Mouse (Mus musculus): ENCODE data around the gene Pif1. TPM values are rescaled to one million over a fixed set of nuclear protein-coding genes. Genes with fewer than 3 reads are reported as not detected.

Gene Pif1
- total and polyA plus RNA-seq, 3 experiments, result 14.9 to 15.5 TPM; not detected in 1

DNA sequence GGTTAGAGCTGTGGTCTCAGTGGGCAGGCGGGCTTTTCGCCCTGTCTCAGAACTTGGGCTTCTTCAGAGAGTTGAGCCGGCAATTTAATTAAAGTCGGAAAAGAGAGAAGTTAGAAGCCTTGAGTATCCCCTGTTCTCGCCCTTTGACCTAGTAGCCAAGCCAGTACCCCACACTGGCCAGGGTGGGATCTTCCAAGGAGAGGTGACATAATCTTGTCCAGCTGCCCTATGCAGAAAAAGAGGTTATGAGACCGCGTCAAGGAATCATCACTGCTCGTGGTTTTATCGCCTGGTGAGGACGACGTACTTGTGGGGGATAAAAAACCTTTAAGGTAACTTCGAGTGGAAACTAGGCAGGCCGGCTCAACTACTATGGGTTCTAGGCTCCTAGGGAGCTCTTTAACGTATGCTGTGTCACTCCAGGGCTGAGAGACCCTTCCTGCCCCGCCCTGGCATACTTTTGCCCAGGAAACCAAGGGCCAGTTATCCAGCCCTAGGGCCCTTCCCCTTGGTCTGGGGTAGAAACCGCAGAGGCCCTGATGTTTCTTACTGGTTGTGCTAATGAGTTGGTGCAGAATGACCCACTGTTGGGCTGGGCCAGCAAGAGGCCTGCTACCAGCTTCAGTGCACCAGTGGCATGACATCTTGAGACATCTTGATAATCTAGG lies 44.5 kb downstream of the Pif1 start:
- no peak for DNase-seq (ENCODE audit: low read depth, low spot score)
- Histone ChIP-seq H3K79me2 (ENCODE audit: control insufficient read depth, insufficient read depth, low read length, poor library complexity) (no peaks in the 10 kb centered on the region), H3K27ac (ENCODE audit: control insufficient read depth, low read depth, low read length) (no peak overlapping the region), H3K9me3 (replicated peaks; ENCODE audit: insufficient read depth, low read length) (no peaks in the 10 kb centered on the region), H3K4me3 (ENCODE audit: control insufficient read depth in 1 of 2, insufficient read depth in 1 of 2, low read depth in 2 of 2, low read length in 2 of 2) (no peak overlapping the region), H3K4me1 (ENCODE audit: control insufficient read depth in 1 of 2, insufficient read depth in 2 of 2, low read length in 2 of 2) (no peaks in the 10 kb centered on the region), H3K36me3 (ENCODE audit: control insufficient read depth in 1 of 2, insufficient read depth in 2 of 2, low read length in 2 of 2) (no peaks in the 10 kb centered on the region), H3K9ac (ENCODE audit: control insufficient read depth, low read depth, low read length, poor library complexity, severe bottlenecking) (no peak overlapping the region), H3K27me3 (ENCODE audit: control insufficient read depth in 1 of 2, insufficient read depth in 2 of 2, low read length in 2 of 2) (no peaks in the 10 kb centered on the region; a peak in 2 of 4 replicates)
- TF ChIP-seq UBTF (IDR thresholded peaks at IDR 0.05; ENCODE audit: borderline replicate concordance, insufficient read depth, low read depth, low read length) (no peak), SIN3A (IDR thresholded peaks at IDR 0.05; ENCODE audit: low read length) (no peak), CTCF (IDR thresholded peaks at IDR 0.05 in 2 of 3, conservative IDR thresholded peaks at IDR 0.05 in 1 of 3; ENCODE audit: control insufficient read depth in 1 of 3, insufficient read depth in 1 of 3, low read depth in 2 of 3, low read length in 3 of 3, poor library complexity in 1 of 3, severe bottlenecking in 1 of 3) (no peak), POLR2AphosphoS2 (IDR thresholded peaks at IDR 0.05; ENCODE audit: low read length) (no peak), KAT2A (conservative IDR thresholded peaks at IDR 0.05; ENCODE audit: low read depth, low read length) (no peak), RAD21 (IDR thresholded peaks at IDR 0.05; ENCODE audit: low read depth, low read length) (no peak), SMC3 (IDR thresholded peaks at IDR 0.05; ENCODE audit: low read depth, low read length) (no peak), GATA1 (IDR thresholded peaks at IDR 0.05; ENCODE audit: low read depth, low read length) (no peak)

DNA sequence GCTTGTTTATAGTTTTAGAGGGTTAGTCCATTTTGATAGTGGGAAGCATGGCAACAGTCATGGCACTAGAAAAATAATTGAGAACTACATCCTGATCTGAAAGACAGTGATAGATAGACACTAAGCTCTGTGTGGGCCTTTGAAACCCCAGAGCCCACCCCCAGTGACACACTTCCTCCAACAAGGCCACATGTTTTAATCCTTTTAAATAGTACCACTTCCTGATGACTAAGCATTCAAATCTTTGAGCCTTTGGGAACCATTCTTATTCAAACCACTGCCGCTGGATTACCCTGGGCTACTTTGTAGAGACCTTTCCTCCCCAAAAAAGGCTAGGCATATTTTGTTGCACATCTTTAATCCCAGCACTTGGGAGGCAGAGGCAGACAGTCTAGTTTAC lies 48.8 kb downstream of the Pif1 start:
- Histone ChIP-seq H3K4me3 (ENCODE audit: control insufficient read depth in 1 of 2, insufficient read depth in 1 of 2, low read depth in 2 of 2, low read length in 2 of 2) (no peak overlapping the region), H3K4me1 (ENCODE audit: control insufficient read depth in 1 of 2, insufficient read depth in 2 of 2, low read length in 2 of 2) (no peaks in the 10 kb centered on the region), H3K27ac (ENCODE audit: control insufficient read depth, low read depth, low read length) (no peak overlapping the region), H3K79me2 (ENCODE audit: control insufficient read depth, insufficient read depth, low read length, poor library complexity) (no peaks in the 10 kb centered on the region), H3K36me3 (ENCODE audit: control insufficient read depth in 1 of 2, insufficient read depth in 2 of 2, low read length in 2 of 2) (no peaks in the 10 kb centered on the region), H3K9me3 (replicated peaks; ENCODE audit: insufficient read depth, low read length) (no peaks in the 10 kb centered on the region), H3K27me3 (ENCODE audit: control insufficient read depth in 1 of 2, insufficient read depth in 2 of 2, low read length in 2 of 2) (no peaks in the 10 kb centered on the region; a peak in 1 of 4 replicates), H3K9ac (ENCODE audit: control insufficient read depth, low read depth, low read length, poor library complexity, severe bottlenecking) (no peak overlapping the region)
- TF ChIP-seq ZMIZ1 (IDR thresholded peaks at IDR 0.05; ENCODE audit: low read depth, low read length), result no peak
- no peak for TF ChIP-seq POLR2A (IDR thresholded peaks at IDR 0.05; ENCODE audit: control insufficient read depth in 1 of 2, insufficient read depth in 1 of 2, low read depth in 1 of 2, low read length in 2 of 2, poor library complexity in 1 of 2)
- no peak for DNase-seq (ENCODE audit: low read depth, low spot score)

DNA sequence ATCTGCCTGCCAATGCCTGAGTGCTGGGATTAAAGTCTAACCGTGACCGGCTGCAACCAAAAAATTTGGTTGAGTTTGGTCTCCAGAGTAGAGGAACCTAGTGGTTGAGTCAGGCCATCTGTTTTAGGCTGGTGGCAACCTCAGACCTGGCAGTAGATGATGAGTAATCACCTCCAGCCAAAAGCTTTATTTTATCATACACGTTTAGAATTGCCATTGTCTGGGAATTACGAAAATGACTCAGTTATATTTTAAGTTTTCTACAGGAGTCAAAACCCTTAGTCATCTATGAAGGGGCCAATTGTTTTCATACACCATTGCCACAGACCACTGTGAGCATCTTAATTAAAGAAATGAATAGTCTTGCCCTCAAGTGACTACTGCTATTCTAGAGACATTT lies 50.0 kb downstream of the Pif1 start:
- no peak overlapping the region for H3K4me3 ChIP-seq (ENCODE audit: control insufficient read depth in 1 of 2, insufficient read depth in 1 of 2, low read depth in 2 of 2, low read length in 2 of 2)
- H3K9me3 ChIP-seq (replicated peaks; ENCODE audit: insufficient read depth, low read length), result no peaks in the 10 kb centered on the region
- H3K27me3 ChIP-seq (ENCODE audit: control insufficient read depth in 1 of 2, insufficient read depth in 2 of 2, low read length in 2 of 2), result no peaks in the 10 kb centered on the region; a peak in 1 of 4 replicates
- no peaks in the 10 kb centered on the region for H3K36me3 ChIP-seq (ENCODE audit: control insufficient read depth in 1 of 2, insufficient read depth in 2 of 2, low read length in 2 of 2)
- H3K9ac ChIP-seq (ENCODE audit: control insufficient read depth, low read depth, low read length, poor library complexity, severe bottlenecking), result no peak overlapping the region
- DNase-seq (ENCODE audit: low read depth, low spot score), result no peak
- H3K4me1 ChIP-seq (ENCODE audit: control insufficient read depth in 1 of 2, insufficient read depth in 2 of 2, low read length in 2 of 2), result no peaks in the 10 kb centered on the region
- no peak overlapping the region for H3K27ac ChIP-seq (ENCODE audit: control insufficient read depth, low read depth, low read length)
- no peaks in the 10 kb centered on the region for H3K79me2 ChIP-seq (ENCODE audit: control insufficient read depth, insufficient read depth, low read length, poor library complexity)
- TF ChIP-seq MYC (IDR thresholded peaks at IDR 0.05; ENCODE audit: low read depth, low read length) (no peak), TAL1 (IDR thresholded peaks at IDR 0.05; ENCODE audit: low read length) (no peak), USF2 (IDR thresholded peaks at IDR 0.05; ENCODE audit: borderline replicate concordance in 1 of 2, insufficient read depth in 1 of 2, low read depth in 1 of 2, low read length in 2 of 2) (no peak), MAFK (IDR thresholded peaks at IDR 0.05; ENCODE audit: borderline replicate concordance, low read depth, low read length) (no peak), POLR2A (IDR thresholded peaks at IDR 0.05; ENCODE audit: control insufficient read depth in 1 of 2, insufficient read depth in 1 of 2, low read depth in 1 of 2, low read length in 2 of 2, poor library complexity in 1 of 2) (no peak), GABPA (IDR thresholded peaks at IDR 0.05; ENCODE audit: low read depth, low read length) (no peak), MEF2A (IDR thresholded peaks at IDR 0.05; ENCODE audit: extremely low read depth, insufficient replicate concordance, low read depth, low read length, poor library complexity, severe bottlenecking) (no peak), MAX (IDR thresholded peaks at IDR 0.05; ENCODE audit: low read length) (no peak), ZC3H11A (IDR thresholded peaks at IDR 0.05; ENCODE audit: low read depth, low read length) (no peak), MXI1 (IDR thresholded peaks at IDR 0.05; ENCODE audit: low read depth, low read length) (no peak), MAZ (IDR thresholded peaks at IDR 0.05; ENCODE audit: low read depth, low read length) (no peak), POLR2AphosphoS2 (IDR thresholded peaks at IDR 0.05; ENCODE audit: low read length) (no peak), HCFC1 (IDR thresholded peaks at IDR 0.05; ENCODE audit: low read depth, low read length) (no peak), RAD21 (IDR thresholded peaks at IDR 0.05; ENCODE audit: low read depth, low read length) (no peak), BHLHE40 (IDR thresholded peaks at IDR 0.05; ENCODE audit: borderline replicate concordance, low read depth, low read length) (no peak), CTCF (IDR thresholded peaks at IDR 0.05 in 2 of 3, conservative IDR thresholded peaks at IDR 0.05 in 1 of 3; ENCODE audit: control insufficient read depth in 1 of 3, insufficient read depth in 1 of 3, low read depth in 2 of 3, low read length in 3 of 3, poor library complexity in 1 of 3, severe bottlenecking in 1 of 3) (no peak), TCF12 (IDR thresholded peaks at IDR 0.05; ENCODE audit: low read depth, low read length) (no peak), CHD2 (IDR thresholded peaks at IDR 0.05; ENCODE audit: low read length) (no peak), TBP (IDR thresholded peaks at IDR 0.05; ENCODE audit: low read depth, low read length) (no peak)

All from MEL (cell line).